Mouse (Mus musculus) fibroblast of lung, adult 2 months (primary cell): ENCODE results near the gene Hrh2.
A peak's percentile ranks its signal among the peaks of the same experiment; 100 is the strongest.

Experiments used
- DNase-seq: peaks from one replicate; pipeline ENCODE4 v3.0.0-alpha.2; 2011; ENCODE audit warnings: low read depth

Hrh2 gene

DNA sequence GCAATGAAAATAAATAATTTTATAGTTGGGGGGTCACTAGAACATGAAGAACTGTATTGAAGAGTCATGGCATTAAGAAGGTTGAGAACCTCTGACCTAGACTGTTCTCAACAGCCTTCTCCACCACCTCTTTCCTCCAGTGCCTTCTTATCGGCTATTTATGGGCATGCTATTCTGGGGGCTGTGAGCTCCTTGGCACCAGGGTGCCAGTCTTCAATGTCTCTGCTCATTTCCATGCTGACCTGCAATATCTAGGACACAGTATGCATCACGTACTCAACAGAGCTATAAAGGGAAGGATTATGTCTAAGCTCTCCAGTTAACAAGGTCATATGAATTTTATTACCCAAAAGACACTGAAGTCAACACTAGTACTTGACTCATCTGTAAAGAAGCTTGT, 14.6 kb upstream of the Hrh2 start:
- no peak for DNase-seq

DNA sequence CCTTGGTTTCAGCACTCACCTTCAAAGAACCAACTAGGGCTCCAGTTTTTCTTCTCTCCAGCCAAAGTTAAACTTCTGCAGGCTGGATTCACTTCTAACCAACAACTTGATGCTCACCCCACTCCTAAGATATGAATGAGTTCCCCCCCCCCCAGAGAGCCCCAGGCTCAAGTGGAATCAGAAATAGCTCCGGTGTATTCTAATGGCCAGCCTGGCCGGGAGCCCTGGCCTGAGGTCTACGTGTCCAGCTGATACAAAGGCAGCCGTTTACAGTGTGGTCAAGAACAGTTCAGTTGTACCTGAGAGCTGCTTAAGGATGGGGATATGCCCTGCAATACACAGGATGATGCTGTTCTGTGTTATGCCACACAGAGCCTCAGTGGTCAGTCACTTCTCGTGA, 13.3 kb upstream of the Hrh2 start:
- DNase-seq: no peak

GRCm38 (mm10) chr13:54179971-54180370, 12.0 kb upstream of the Hrh2 start:
- no peak for DNase-seq

DNA sequence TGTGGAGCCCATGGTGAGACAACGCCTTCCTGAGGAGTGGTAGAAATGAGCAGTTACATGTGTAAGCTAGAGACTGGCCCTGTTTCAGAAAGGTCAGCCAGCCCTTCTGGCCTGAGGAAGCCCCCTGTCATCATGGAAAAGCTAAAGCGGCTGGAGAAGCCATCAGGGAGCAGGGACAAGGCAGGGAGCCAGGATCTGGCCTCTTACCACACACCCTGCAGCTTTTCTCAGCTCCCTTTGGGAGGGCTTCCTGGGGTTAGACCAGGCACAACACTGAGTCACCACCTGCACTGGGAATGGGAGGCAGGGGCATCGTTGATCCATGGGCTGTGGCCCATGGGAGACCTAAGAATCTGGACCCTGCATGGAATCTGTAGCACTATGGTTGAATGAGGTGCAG, 11.5 kb upstream of the Hrh2 start:
- no peak for DNase-seq

GRCm38 (mm10) chr13:54181318-54181717, 10.6 kb upstream of the Hrh2 start:
- DNase-seq: no peak

- DNase-seq: no peak
These were observed 10.0 kb upstream of the Hrh2 start for GRCm38 (mm10) chr13:54181947-54182346.

DNA sequence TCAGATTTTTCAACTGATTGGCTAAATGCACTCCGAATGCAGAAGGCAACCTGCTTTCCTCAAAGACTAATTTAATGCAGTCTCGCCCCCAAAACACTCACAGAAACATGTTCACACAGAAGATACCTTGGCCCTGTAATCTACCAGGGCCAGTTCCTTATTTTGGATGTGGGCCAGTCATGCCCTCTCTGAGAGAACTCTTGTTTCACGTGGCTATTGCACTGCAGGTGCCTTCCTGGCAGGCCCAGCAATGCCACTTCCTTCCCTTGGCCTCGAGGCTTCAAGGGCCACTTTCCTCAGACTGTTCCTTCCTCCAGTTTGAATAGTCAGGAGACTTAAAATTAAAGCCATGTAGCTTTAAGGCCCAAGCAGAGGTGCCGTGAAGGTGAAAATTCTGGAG, 5.5 kb upstream of the Hrh2 start:
- no peak for DNase-seq

DNA sequence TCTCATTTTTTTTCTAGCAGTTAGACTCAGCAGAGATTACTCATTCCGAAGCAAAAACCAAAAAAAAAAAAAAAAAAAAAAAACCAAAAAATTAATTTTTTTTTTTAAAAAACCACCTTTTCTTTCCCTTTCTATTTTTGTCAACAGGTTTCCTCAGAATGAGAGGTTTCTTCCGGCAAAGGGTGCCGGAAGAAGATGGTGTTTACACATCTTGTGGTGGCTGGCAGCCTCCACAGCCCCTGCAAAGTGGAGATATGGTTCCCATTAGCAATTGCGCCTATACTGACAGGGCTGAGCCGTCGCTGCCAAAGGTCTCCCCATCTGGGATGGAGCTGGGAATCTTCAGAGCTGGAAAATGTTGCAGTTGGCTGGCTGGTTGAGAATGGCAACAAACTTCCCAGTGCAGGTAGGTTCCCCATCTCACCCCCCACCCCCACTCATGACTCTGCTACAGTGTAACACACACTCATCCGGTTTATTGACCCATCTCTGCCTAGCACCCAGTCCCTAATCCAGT, 3.7 kb upstream of the Hrh2 start:
- no peak for DNase-seq

GRCm38 (mm10) chr13:54189896-54190295, 2.0 kb upstream of the Hrh2 start:
- peak; percentile 10 for DNase-seq

GRCm38 (mm10) chr13:54191181-54191580, 748 bp upstream of the Hrh2 start:
- DNase-seq: no peak

- no peak for DNase-seq
These were observed 1.7 kb downstream of the Hrh2 start for GRCm38 (mm10) chr13:54193580-54193979.

DNA sequence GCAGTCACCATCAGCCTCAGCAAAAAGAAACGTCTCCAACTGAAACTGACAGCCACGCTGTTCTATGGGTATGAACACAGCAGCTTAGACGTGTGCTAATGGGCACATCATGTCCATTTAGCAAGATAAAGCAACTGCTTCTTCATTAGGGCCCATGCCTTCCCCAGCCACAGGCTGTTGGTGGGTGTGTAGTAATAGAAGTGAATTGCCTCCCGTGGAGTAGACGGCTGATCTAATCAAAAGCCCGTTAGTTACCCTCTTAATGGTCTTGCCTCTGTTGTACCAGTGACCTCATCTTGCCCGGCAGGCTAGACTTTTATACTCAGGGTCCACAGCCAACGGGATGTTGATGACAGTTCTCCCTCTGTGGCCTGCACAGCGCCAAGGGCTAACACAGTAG, 7.1 kb downstream of the Hrh2 start:
- DNase-seq: no peak

DNA sequence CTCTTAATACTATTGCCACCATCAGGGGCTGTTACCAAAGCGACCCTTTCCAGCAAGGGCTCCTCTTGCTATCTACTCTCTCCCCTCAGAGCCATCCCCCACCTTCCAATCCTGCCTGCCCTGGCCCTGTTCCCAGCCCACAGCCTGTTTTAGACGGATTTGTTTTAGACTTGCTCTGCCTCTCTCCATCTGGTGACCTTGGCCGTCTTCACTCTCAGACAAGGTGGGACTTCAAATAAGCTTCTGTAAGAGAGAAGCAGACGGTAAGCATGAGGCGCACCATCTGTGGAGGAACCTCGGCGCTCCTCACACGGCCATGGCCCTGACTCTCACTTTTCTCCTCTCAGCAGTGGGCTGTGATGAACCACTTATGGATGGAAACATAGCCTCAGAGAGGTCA, 10.5 kb downstream of the Hrh2 start:
- no peak for DNase-seq

DNA sequence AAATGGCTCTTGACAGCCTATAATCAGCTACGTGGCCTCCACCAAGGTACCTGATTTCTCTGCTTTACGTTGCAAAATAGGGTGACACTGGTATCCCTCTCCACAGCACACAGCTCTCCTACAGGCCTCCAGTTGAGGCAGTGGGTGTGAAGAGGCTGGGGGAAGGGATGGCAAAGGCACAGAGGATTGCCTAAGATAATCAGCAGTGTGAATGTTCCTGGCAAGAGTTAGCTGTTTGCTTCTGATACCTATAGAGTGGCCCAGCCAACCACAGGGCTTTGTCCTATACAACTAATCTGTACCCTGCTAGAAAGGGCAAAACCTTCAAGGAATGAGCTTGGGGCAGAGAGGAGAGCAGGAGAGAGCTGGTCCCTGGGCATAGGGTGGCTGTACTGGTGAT, 11.5 kb downstream of the Hrh2 start:
- DNase-seq: no peak

DNA sequence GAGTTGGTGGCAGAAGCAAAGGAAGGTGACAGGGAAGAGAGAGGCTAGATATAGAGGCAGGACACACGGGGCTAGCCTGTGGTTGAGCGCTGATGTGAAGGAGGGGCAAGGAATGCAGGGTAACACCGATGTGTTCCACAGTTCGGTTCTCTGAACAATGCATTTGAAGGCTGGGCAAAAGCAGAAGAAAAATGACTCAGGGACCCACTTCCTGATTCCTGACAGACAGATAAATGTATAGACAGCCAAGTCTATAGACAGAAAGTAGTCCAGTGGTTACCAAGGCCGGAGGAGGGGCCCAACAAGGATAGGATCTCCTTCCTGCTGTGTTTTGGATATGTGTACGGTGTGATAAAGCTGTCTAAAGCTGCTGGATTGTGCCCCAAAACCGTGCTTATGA, 13.3 kb downstream of the Hrh2 start:
- DNase-seq: no peak

DNA sequence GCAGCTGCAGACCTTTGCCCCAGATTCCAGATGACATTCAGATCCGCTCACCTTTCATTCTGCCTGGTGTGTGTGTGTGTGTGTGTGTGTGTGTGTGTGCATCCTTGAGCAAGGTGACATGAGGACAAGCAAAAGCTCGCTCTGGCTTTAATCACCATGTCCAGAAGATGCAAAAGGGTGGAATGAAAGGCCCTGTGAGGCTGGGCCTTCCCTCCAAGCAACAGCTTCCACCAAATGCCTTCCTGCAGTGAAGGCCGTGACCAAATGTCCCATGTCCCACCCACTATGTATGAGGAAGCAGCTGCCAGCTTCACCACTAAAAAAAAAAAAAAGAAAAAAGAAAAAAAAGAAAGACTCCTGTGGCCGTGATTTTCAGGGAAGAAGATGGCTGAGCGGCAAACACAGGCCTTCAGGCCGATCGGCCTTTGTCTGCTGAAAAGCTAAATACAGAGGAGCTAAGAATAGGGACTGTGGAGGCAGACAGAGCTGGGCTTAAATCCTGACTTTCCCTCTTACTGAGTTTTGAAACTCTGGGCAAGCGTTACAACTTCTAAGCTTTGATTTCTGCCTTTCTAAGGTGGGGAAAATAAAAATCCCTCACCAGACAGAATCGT, 14.3 kb downstream of the Hrh2 start:
- no peak for DNase-seq

- no peak for DNase-seq
These were observed 17.7 kb downstream of the Hrh2 start for GRCm38 (mm10) chr13:54209476-54210253.

DNA sequence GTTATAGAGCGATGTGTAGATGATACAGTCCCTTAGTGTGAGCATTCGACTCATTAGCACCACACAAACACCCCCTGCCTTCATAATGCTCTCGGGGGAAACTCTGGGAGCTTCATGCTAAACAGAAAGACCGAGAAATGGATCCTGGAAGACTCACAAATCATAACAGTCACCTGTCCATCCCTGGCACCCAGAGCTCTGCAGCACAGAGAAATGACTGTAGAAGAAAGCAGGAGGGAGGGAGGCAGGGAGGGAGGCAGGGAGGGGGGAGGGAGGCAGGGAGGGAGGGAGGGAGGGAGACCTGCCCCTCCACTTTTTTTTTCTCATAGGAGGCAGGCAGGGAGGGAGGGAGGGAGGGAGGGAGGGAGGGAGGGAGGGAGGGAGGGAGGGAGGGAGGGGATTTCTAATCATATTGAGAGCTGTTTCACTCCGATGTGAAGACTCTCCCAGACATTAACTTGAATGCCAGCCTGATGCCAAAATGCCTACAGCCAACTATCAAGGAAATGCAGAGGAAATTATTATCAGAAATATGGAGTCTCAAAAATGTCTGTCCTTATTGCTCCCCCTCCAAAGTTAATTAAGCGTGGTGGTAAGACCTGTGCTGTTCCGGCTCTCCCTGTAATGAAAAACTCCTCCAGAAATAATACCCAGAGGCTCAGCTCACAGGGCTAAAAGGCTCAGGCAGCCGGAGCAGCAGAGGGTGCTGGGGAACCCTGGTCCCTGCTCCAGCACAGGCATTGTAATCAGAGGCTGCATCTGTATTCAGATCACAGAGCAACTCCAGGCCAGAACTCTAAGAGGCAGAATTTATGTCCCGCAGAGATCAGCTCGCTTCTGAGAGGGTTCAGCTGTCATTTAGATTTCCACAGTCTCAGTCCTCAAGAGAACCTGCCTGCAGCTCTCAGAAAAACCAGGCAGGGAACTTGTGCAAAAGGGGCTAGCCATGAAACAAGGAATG, 19.9 kb downstream of the Hrh2 start:
- no peak for DNase-seq

- no peak for DNase-seq
These were observed 20.6 kb downstream of the Hrh2 start for GRCm38 (mm10) chr13:54212516-54212915.

DNA sequence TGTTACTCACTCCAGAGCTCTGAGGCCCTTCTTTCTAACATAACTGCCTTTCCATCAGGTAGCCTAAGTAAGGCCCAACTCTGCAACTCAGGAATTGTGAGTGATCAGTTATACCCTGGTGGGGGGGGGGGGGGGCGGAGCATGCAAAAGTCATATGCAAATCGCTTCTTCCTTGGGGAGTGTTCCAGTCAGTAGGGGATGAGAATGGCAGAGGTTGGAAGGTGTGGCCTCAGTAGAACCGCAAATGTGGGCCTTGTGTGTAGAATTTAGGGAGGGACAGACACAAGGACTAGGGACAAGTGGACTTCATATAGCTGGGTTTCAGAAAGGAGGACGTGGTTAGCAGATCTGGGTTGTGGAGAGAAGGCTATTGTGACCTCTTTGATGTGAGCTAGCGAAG, 23.3 kb downstream of the Hrh2 start:
- no peak for DNase-seq

DNA sequence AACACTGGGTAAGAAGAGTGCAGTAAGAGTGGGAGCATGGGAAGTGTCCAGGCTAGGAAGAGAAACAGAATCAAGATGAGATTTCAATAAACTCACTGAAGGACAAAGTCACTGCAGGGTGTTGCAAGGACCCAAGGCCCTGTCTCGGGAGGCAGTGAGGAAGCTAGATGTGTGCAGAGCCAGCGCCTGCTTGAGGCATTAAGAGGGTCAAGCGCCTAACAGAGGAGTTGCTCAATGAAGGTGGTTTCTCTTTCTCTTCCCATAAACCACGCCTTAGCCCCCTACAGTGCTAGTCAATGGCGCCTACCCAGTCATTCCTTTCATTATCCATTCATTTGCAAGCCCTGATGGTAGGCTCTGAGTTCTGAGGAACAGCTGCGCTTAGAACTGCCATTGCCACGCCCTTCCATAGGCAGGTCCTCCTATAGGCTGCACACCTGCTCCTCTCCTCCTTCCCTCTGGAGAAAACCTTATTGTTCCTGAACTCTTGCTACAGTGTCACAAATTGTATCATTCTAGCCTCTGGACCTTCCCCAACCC, 23.9 kb downstream of the Hrh2 start:
- no peak for DNase-seq

- DNase-seq: no peak
These were observed 26.4 kb downstream of the Hrh2 start for GRCm38 (mm10) chr13:54218341-54218740.
